Mouse (Mus musculus) MEL (cell line): ENCODE data around the gene Ism1. TPM values are rescaled to one million over a fixed set of nuclear protein-coding genes. Genes with fewer than 3 reads are reported as not detected.
A peak's percentile ranks its signal among the peaks of the same experiment; 100 is the strongest.

Experiments used
- DNase-seq: peaks from one replicate; pipeline ENCODE4 v3.0.0; 2011; ENCODE audit warnings: low read depth, low spot score
- H3K27ac ChIP-seq: 2 replicates; pipeline ENCODE4 v1.5.1; 2012; ENCODE audit warnings: low read depth, mild to moderate bottlenecking, control low read depth, low read length, moderate library complexity; ENCODE audit not compliant: control insufficient read depth
- H3K27me3 ChIP-seq, 2 experiments: fragments of 150-350 bp in 1 of 2; sonication (generic) in 1 of 2; 2 replicates each; pipeline ENCODE4 v1.6.1; 2012; ENCODE audit warnings: low read length in 2 of 2, mild to moderate bottlenecking in 2 of 2, improper control_type of control experiment in 1 of 2, moderate library complexity in 1 of 2; ENCODE audit not compliant: insufficient read depth in 2 of 2, control insufficient read depth in 1 of 2
- H3K36me3 ChIP-seq, 2 experiments: 2 replicates each; pipeline ENCODE4 v1.6.1; 2012 to 2014; ENCODE audit warnings: low read length in 2 of 2, improper control_type of control experiment in 1 of 2, inconsistent platforms in 1 of 2, mild to moderate bottlenecking in 1 of 2; ENCODE audit not compliant: insufficient read depth in 2 of 2, control insufficient read depth in 1 of 2
- H3K4me1 ChIP-seq, 2 experiments: fragments of 150-350 bp in 1 of 2; sonication (generic) in 1 of 2; 2 replicates each; pipeline ENCODE4 v1.6.1; 2012; ENCODE audit warnings: low read length in 2 of 2, improper control_type of control experiment in 1 of 2, mild to moderate bottlenecking in 1 of 2; ENCODE audit not compliant: insufficient read depth in 2 of 2, control insufficient read depth in 1 of 2
- H3K4me3 ChIP-seq, 2 experiments: fragments of 150-350 bp in 1 of 2; sonication (generic) in 1 of 2; 2 replicates each; pipeline ENCODE4 v1.5.1; 2012; ENCODE audit warnings: low read depth in 2 of 2, low read length in 2 of 2, mild to moderate bottlenecking in 2 of 2, moderate library complexity in 2 of 2, control low read depth in 1 of 2, improper control_type of control experiment in 1 of 2; ENCODE audit not compliant: control insufficient read depth in 1 of 2, insufficient read depth in 1 of 2
- H3K79me2 ChIP-seq: 2 replicates; pipeline ENCODE4 v1.6.1; 2012; ENCODE audit warnings: mild to moderate bottlenecking, low read length, moderate library complexity; ENCODE audit not compliant: control insufficient read depth, poor library complexity, insufficient read depth
- H3K9ac ChIP-seq: 2 replicates; pipeline ENCODE4 v1.6.1; 2012; ENCODE audit warnings: low read depth, mild to moderate bottlenecking, control low read depth, low read length, moderate library complexity; ENCODE audit not compliant: control insufficient read depth, poor library complexity, severe bottlenecking
- H3K9me3 ChIP-seq: fragments of 150-350 bp; sonication (generic); replicated peaks from 2 replicates; pipeline ENCODE4 v1.6.1; 2012; ENCODE audit warnings: mild to moderate bottlenecking, low read length, improper control_type of control experiment, moderate library complexity; ENCODE audit not compliant: insufficient read depth
- CTCF ChIP-seq, 3 experiments: IDR thresholded peaks in 2 of 3; conservative IDR thresholded peaks in 1 of 3; 2 replicates each; pipeline ENCODE4 v1.5.1; 2011 to 2012; ENCODE audit warnings: low read length in 3 of 3, low read depth in 2 of 3, mild to moderate bottlenecking in 2 of 3, improper control_type of control experiment in 1 of 3, inconsistent platforms in 1 of 3, mixed read lengths in 1 of 3, moderate library complexity in 1 of 3; ENCODE audit not compliant: control insufficient read depth in 1 of 3, insufficient read depth in 1 of 3, poor library complexity in 1 of 3, severe bottlenecking in 1 of 3
- E2F4 ChIP-seq: IDR thresholded peaks from 2 replicates; pipeline ENCODE4 v1.6.1; 2011; ENCODE audit warnings: low read depth, low read length, improper control_type of control experiment, borderline replicate concordance
- GABPA ChIP-seq: IDR thresholded peaks from 2 replicates; pipeline ENCODE4 v1.6.1; 2012; ENCODE audit warnings: low read depth, mild to moderate bottlenecking, inconsistent platforms, low read length, improper control_type of control experiment, moderate library complexity
- HCFC1 ChIP-seq: IDR thresholded peaks from 2 replicates; pipeline ENCODE4 v1.6.1; 2012; ENCODE audit warnings: low read depth, mild to moderate bottlenecking, inconsistent platforms, low read length, improper control_type of control experiment, moderate library complexity
- KAT2A ChIP-seq: conservative IDR thresholded peaks from 2 replicates; pipeline ENCODE4 v1.6.1; 2012; ENCODE audit warnings: low read depth, low read length, improper control_type of control experiment, inconsistent platforms
- MAFK ChIP-seq: IDR thresholded peaks from 2 replicates; pipeline ENCODE4 v1.6.1; 2011; ENCODE audit warnings: low read depth, mild to moderate bottlenecking, low read length, improper control_type of control experiment, borderline replicate concordance
- MXI1 ChIP-seq: IDR thresholded peaks from 2 replicates; pipeline ENCODE4 v1.6.1; 2011; ENCODE audit warnings: mild to moderate bottlenecking, low read depth, low read length, improper control_type of control experiment
- MYC ChIP-seq: IDR thresholded peaks from 2 replicates; pipeline ENCODE4 v1.6.1; 2011; ENCODE audit warnings: low read depth, mild to moderate bottlenecking, low read length, improper control_type of control experiment, moderate library complexity
- NELFE ChIP-seq: IDR thresholded peaks from 2 replicates; pipeline ENCODE4 v1.6.1; 2011; ENCODE audit warnings: low read depth, low read length, improper control_type of control experiment
- NRF1 ChIP-seq: IDR thresholded peaks from 2 replicates; pipeline ENCODE4 v1.6.1; 2014; ENCODE audit warnings: low read depth, mild to moderate bottlenecking, inconsistent platforms, low read length, improper control_type of control experiment, moderate library complexity; ENCODE audit not compliant: poor library complexity, insufficient read depth, severe bottlenecking
- RAD21 ChIP-seq: IDR thresholded peaks from 2 replicates; pipeline ENCODE4 v1.6.1; 2011; ENCODE audit warnings: mild to moderate bottlenecking, low read depth, low read length, improper control_type of control experiment
- SIN3A ChIP-seq: IDR thresholded peaks from 2 replicates; pipeline ENCODE4 v1.6.1; 2012; ENCODE audit warnings: low read length, improper control_type of control experiment, inconsistent platforms
- SMC3 ChIP-seq: IDR thresholded peaks from 2 replicates; pipeline ENCODE4 v1.6.1; 2011; ENCODE audit warnings: low read depth, low read length, improper control_type of control experiment
- USF2 ChIP-seq, 2 experiments: IDR thresholded peaks; 2 replicates each; pipeline ENCODE4 v1.6.1; 2011 to 2012; ENCODE audit warnings: improper control_type of control experiment in 2 of 2, low read length in 2 of 2, borderline replicate concordance in 1 of 2, inconsistent platforms in 1 of 2, low read depth in 1 of 2, mild to moderate bottlenecking in 1 of 2; ENCODE audit not compliant: insufficient read depth in 1 of 2
- ZC3H11A ChIP-seq: IDR thresholded peaks from 2 replicates; pipeline ENCODE4 v1.6.1; 2012; ENCODE audit warnings: low read depth, mild to moderate bottlenecking, inconsistent platforms, low read length, improper control_type of control experiment
- ZKSCAN1 ChIP-seq: IDR thresholded peaks from 2 replicates; pipeline ENCODE4 v1.6.1; 2012; ENCODE audit warnings: low read depth, mild to moderate bottlenecking, inconsistent platforms, low read length, improper control_type of control experiment, moderate library complexity
- ZMIZ1 ChIP-seq: IDR thresholded peaks from 2 replicates; pipeline ENCODE4 v1.6.1; 2012; ENCODE audit warnings: low read depth, mild to moderate bottlenecking, inconsistent platforms, low read length, improper control_type of control experiment, moderate library complexity
- polyA plus RNA-seq, 2 experiments: library from polyadenylated mRNA; stranded (reverse) in 1 of 2; unstranded in 1 of 2; fragments of >175 nt in 1 of 2; fragments of >200 nt in 1 of 2; gene quantifications; 2 replicates each; pipeline versions ENCODE4 v1.2.1 to v1.2.4; 2012; ENCODE audit warnings: low replicate concordance in 2 of 2, low read depth in 1 of 2; ENCODE audit not compliant: insufficient read length in 2 of 2, insufficient read depth in 1 of 2, missing spikeins in 1 of 2
- total RNA-seq: library from RNA; depleted of rRNA; stranded (reverse); fragments of 300-350 nt; gene quantifications from 2 replicates; pipeline ENCODE4 v1.2.3, GENCODE M21; 2012; rRNA removed

Ism1 gene
- total RNA-seq (not detected in 2 replicates), polyA plus RNA-seq (not detected)

- H3K27ac ChIP-seq = no peak within 1 kb of the TSS
- no peaks in the 10 kb centered on the region for H3K4me1 ChIP-seq
- TF ChIP-seq MYC = no peak
- TF ChIP-seq RAD21 = no peak
- no peak for TF ChIP-seq KAT2A
- TF ChIP-seq ZKSCAN1 = no peak
- no peak for TF ChIP-seq ZC3H11A
- TF ChIP-seq GABPA = no peak
- no peak for TF ChIP-seq MAFK
- TF ChIP-seq, all 39 proteins: peak for 0
- DNase-seq = no peak
- no peak within 1 kb of the TSS for H3K4me3 ChIP-seq
- H3K9me3 ChIP-seq = no peaks in the 10 kb centered on the region
- no peaks in the 10 kb centered on the region for H3K27me3 ChIP-seq
- no peak within 1 kb of the TSS for H3K9ac ChIP-seq
- H3K36me3 ChIP-seq = no peaks in the 10 kb centered on the region
- H3K79me2 ChIP-seq = no peaks in the 10 kb centered on the region
Observed at GRCm38 (mm10) chr2:139677809-139678274, at the start of gene Ism1. Gene Ism1, plus strand, starts transcription at chr2:139678178.

- H3K9me3 ChIP-seq = no peaks in the 10 kb centered on the region
- no peaks in the 10 kb centered on the region for H3K79me2 ChIP-seq
- peak overlapping the region; percentile 4; the same call in 1 of the 2 replicates for H3K9ac ChIP-seq
- peak overlapping the region; percentile 46 to 62 for H3K4me3 ChIP-seq
- DNase-seq = peak; percentile 16
- no peaks in the 10 kb centered on the region for H3K27me3 ChIP-seq
- no peak overlapping the region for H3K27ac ChIP-seq
- no peak for TF ChIP-seq KAT2A
- peak; percentile 85 for TF ChIP-seq MXI1
- TF ChIP-seq SIN3A = peak; percentile 32; the same call in 1 of the 2 replicates
- TF ChIP-seq, all 39 proteins: peak for 2
- Histone ChIP-seq H3K4me1 (no peaks in the 10 kb centered on the region), H3K36me3 (no peaks in the 10 kb centered on the region)
Observed at GRCm38 (mm10) chr2:139628731-139629130, 49.2 kb upstream of the Ism1 start.

DNA sequence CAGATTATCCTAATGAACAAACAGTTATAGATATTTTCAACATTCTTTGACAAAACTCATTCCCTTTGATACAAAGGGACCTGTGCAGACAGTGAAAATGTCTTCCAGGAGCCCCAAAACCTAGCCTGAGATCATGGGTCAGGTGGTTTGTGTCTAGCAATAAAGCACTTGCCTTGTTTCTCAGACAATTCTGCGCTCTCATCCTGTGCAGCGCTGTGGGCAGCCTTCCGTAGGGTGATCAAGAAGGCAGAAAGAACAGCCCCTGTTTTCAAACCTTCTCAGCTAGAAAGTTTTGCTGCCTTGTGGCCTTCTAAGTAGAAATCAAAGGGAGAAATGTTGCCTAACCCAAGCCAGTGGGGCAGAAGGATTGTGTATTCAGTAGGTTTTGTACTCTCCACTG is 48.3 kb upstream of the Ism1 start:
- Histone ChIP-seq H3K27me3 (no peaks in the 10 kb centered on the region), H3K4me3 (no peak overlapping the region), H3K9me3 (no peaks in the 10 kb centered on the region), H3K9ac (no peak overlapping the region), H3K4me1 (no peaks in the 10 kb centered on the region)
- TF ChIP-seq E2F4 (no peak), HCFC1 (no peak), RAD21 (no peak), ZKSCAN1 (no peak), NELFE (no peak), SMC3 (no peak), USF2 (IDR thresholded peaks at IDR 0.05; ENCODE audit: borderline replicate concordance in 1 of 2, insufficient read depth in 1 of 2, low read depth in 1 of 2, low read length in 2 of 2) (no peak), ZMIZ1 (no peak), CTCF (IDR thresholded peaks at IDR 0.05 in 2 of 3, conservative IDR thresholded peaks at IDR 0.05 in 1 of 3; ENCODE audit: control insufficient read depth in 1 of 3, insufficient read depth in 1 of 3, low read depth in 2 of 3, low read length in 3 of 3, poor library complexity in 1 of 3, severe bottlenecking in 1 of 3) (no peak), NRF1 (no peak)
- TF ChIP-seq, all 39 proteins: peak for 0
- DNase-seq = no peak
- Histone ChIP-seq H3K79me2 (no peaks in the 10 kb centered on the region), H3K27ac (no peak overlapping the region), H3K36me3 (no peaks in the 10 kb centered on the region)
